Mouse (Mus musculus) forelimb bud, embryonic 11.5 days (tissue): Measurements from ENCODE around the gene Sh3bp2.

Source experiments
- DNase-seq: peaks from one replicate; pipeline ENCODE4 v3.0.0-alpha.2; 2012; ENCODE audit warnings: low read depth, low spot score

Sh3bp2 gene

DNA sequence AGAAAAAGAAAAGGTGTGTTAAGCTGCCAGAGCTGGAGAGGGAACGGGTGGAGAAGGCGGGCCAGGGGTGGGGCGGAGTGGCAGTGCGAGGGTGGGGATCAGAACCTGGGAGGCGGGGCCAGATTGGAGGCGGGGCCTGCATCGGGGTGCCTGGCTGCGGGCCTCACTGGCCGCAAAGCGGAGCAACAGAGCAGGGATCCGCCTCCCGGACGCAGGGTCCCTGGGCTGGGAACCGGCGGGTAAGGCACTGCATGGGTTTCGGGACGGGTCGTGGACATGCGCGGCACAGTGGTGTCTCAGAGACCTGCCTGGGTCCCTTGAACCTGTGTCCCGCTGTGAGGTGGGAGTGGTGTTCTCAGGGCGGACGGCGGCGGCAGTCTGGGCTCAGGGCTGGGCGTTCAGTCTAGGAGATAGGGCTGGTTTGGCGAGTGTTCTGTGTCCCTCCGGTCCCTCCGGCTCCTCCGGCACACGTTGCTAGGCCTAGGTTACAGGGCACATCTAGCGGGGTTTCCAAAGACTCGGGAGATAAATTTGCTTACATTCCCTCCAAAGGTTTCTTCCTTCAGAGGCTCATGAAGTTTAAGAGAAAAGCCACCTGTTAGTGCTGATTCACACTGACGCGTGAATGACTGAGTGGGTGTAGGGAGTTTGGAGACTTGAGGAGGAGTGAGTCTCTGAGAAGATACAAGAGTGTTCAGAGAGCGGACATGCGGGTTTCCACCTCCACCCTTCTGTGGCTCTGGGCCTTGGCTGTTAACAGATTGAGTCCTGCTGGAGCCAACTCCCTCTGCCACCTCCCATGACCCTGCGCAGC is at the start of gene Sh3bp2:
Gene Sh3bp2 (plus strand): TSS at position 176 of the 814 bp plus-strand sequence.
- DNase-seq, result peak; percentile 75

- DNase-seq, result no peak
Measured at GRCm38 (mm10) chr5:34480926-34481325, 44.7 kb upstream of the Sh3bp2 start.

- no peak for DNase-seq
Measured at GRCm38 (mm10) chr5:34485731-34486130, 39.9 kb upstream of the Sh3bp2 start.

GRCm38 (mm10) chr5:34487320-34488090 is 38.1 kb upstream of the Sh3bp2 start:
- DNase-seq, result no peak

DNA sequence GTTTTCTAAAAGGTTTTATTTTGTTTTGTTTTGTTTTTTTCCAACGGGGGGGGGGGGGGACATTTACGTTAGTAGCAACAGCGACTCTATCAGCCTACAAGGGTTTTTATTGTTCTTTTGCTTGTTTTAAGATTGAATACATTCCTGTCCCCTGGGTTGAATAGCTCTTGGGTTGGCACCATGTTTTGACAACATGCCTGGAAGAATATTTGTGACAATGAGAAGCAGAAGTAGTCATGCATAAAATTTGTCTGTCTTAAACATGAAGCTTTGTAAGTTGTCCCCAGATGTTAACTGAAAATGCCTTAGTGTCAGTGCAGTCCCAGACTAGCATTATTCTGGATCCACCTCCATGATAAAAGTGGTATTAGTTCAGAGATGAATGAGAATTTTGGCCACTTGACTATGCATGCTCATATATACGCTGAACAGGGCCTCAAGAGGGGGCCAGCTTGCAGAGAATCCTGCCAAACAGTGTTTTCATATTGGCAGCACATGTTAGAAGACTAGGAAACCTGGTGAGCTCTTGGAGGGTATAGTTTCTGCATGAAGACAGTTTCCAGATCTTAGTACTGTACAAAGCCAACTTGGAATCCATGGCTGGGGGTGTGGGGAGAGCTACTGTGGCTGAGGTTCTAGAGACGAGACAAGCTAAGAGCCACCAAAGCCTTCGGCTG is 36.8 kb upstream of the Sh3bp2 start:
- no peak for DNase-seq

- no peak for DNase-seq
Measured at GRCm38 (mm10) chr5:34489418-34489787, 36.2 kb upstream of the Sh3bp2 start.

DNA sequence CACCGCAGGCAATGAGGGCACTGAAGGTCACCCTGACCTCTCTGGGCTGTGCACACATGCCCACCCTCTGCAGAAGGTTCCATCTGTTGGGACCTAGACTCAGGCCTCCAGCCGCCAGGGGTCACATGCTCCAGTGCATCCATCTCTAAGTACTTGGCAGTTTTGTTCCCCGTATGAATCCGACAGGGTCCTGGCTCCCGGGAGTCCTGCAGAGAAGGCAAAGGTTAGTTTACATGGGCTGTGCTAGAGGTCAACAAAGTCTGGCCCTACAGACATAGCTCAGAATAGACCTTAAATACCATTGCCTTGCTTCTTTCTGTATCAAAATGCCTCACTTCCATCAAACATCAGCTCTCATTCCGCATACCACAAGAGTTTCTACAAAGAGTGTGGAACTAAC is 28.9 kb upstream of the Sh3bp2 start:
- DNase-seq, result no peak

- no peak for DNase-seq
Measured at GRCm38 (mm10) chr5:34500886-34501285, 24.8 kb upstream of the Sh3bp2 start.

DNA sequence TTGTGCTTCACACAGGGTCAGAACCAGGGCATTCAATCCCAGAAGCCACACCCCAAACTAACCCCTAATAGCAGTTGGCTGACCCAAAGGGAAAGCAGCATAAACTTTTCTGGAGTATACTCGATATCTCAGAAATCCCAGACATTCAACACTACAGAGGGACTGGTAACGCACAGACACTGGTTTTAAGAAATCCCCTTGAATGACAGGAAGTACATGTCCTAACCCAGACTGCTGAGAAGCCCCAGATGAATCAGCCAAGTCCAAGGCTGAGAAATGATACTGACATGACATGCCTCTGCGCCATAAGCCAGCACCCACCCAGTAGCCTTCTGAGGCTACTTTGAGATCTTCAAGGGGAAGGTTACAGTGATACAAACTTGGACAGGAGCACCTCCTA is 24.1 kb upstream of the Sh3bp2 start:
- DNase-seq, result no peak

DNA sequence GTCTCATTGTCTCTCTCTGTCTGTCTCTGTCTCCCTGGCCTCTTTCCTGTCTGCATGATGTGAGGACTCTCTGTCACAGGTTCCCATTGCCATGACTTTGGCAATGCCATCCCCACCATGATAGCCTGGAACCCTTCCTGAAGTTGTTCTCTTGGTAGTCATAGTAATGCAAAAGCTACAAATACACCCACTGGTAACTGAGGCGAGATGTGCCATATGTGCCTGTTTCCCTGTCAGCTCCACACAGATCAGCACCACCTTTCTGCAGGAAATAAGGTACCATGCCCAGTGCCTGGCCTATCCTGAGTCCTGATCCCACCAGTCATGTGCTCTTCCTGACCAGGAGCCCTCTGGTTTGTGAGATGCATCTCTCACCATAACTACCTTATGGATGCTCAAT is 23.2 kb upstream of the Sh3bp2 start:
- DNase-seq, result no peak

DNA sequence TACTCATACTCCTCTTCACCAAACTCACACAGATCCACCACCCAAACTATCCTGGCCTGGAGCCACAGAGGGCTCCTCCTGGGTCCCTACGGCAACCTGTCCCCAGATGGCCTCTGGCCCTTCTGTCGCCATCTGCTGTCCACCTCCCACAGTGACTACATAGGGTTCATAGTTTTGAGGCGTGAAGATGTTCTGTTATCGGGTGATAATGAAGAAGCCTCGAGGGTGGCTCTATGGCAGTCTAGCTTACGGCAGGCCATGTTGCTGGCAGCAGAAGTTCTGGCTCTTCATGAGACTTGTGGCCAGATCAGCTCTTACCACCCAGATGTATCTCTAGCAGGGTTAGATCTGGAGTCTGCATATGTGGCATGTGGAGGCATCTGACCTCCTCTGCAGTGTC is 22.8 kb upstream of the Sh3bp2 start:
- no peak for DNase-seq

DNA sequence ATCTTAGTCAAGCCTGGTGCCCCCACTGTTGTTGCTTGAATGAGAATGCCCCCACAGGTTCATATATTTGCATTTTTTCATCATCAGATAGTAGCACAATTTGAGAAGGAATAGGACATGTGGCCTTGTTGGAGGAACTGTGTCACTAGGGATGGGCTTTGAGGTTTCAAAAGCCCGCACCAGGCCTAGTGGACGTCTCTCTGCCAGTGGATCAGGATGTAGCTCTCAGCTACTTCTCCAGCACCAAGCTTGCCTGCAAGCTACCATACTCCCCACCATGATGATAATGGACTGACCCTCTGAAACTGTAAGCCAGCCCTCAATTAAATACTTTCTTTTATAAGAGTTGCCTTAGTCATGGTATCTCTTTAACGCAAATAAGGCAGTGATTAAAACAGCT is 13.2 kb upstream of the Sh3bp2 start:
- DNase-seq, result no peak

- peak; percentile 87 for DNase-seq
Measured at GRCm38 (mm10) chr5:34513466-34514217, 12.0 kb upstream of the Sh3bp2 start, which contains the start of gene Tnip2. Gene Tnip2, minus strand, starts transcription at chr5:34513991.

- no peak for DNase-seq
Measured at GRCm38 (mm10) chr5:34514218-34514566, 11.4 kb upstream of the Sh3bp2 start.

DNA sequence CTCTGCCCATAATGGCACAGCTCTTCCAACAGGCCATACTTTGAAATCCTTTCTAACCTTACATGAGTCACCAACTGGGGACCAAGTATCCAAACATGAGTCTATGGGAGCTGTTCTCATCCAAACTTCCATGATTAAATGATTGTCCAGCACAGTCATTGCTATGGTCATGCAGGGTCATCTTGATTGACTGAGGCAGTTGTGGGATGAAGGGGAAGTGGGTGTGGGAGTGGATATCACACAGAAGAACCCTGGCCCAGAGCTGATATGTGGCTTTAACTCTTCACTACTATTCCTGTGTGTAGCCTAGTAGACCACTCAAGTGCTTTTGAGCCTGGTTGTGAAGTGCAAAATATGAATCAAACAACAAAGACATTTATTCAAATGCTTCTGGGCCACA is 10.5 kb upstream of the Sh3bp2 start:
- DNase-seq, result no peak

DNA sequence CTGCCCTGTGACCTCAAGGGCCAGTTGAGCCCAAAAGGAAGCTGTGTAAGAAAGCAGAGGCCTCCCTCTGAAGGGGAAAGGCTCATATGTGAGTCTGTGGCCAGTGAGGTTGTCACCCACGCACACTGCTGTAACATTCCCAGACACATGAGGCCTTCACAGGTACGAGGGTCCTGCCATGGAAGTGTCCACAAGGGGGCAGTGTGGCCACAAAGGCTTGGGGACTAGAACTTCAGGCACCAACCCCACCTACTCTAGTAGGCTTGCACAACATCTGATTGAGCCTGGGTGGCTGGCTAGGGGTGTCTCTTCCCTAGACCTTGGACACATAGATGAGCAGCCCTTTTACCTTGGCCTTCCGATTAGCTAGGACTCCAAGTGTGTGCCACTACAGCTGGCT is 7.7 kb upstream of the Sh3bp2 start:
- peak; percentile 71 for DNase-seq

DNA sequence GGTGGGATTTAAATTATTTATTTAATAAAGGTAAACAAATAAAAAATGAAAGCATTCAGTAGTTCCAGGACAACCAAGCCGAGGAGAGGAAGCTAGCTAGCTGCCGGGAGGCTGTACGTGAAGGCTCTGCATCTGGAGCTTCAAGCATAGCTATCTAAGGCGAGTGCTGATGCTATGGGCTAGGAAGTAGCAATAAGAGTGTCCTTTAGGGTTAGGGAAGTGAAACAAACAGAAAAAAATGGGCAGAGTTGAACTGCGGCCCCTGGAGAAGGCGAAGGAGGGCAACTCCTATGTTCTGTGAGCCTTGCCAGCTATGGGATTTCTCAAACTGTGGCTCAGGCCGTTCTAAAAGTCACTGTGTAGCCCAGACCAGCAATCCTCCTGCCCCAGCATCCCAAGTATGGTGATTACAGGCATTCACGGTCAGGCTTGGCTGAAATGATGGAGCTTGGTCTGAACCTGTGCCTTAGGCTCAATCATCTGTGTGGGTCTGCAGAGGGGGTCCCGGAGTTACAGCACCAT is 6.2 kb upstream of the Sh3bp2 start:
- no peak for DNase-seq

DNA sequence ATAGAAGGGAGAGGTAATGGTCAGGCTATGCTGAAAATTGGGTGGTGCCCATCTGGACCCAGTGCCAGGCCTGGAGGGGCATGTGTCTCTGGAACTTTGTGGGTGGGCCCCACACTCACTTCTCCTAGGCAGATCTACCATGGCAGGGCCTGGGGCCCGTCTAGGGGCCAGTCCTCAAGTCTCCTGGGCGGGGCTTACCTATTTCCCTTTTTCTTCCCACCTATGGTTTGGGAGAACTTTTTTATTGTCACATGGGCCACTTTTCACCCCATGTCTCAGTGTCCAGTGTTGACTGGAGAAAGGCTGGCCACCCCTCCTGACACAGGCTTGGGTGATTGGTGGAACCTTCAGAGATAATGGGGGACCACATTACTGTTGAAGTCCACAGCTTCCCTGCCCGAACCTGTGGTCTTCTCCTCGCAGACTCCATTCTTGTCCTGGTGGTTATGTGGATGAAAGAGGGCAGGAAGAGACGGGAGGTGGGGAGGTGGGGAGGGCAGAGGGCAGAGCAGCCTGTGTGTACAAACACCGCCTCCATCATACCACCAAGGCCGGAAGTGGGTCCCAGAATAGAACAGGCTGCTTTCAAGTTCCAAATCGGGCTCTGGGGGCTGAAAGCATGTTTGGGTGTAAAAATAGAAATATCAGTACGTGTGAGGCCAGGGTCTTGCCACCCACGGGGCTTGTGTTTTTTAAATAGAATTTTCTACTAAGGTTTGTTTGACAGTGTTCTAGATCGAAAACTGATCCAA is 5.0 kb upstream of the Sh3bp2 start:
- DNase-seq, result no peak

DNA sequence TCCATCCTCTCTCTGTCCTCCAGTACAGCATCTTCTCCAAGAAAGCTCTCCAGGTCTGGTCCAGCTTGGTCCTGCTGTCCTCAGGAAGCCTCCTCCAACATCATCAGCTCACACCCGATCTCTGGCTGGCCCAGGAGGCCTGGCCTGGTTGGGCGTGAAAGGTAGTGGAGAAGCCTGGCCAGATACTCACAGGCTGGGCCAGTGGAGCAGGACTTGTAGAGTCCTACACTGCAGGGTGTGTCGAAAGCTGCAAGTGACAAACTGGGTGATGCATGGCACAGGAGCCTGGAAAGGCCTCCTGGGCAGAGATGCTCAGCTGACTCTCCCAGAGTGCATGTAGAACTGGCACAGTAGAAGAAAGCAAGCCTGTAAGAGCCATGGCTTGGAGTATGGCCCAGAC is 4.3 kb upstream of the Sh3bp2 start:
- no peak for DNase-seq

DNA sequence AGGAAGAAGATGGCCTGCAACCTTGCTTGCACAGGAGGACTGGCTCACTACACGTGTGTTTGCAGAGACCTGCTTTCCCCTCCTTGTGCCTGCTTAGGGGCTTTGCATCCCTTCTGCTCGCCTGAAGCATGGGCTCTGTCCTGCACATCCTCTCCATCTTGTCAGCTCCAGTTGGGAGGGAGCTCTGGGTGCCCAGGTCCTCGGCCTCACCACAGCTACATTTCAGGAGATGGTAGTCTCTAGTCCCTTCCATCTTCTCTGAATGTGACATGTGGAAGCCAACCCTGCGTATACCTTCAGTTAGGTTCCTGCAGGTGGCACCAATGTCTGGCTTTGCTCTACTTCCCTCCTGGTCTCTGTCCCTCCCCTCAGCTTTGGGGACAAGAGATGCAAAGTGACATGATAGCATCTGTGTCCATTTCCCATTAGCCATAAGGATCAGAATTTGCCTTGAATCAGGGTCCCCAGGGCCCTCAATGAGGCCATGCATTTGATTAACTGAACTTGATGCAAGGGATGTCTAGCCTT is 1.6 kb upstream of the Sh3bp2 start:
- DNase-seq, result no peak

- no peak for DNase-seq
Measured at GRCm38 (mm10) chr5:34524511-34524910, 1.1 kb upstream of the Sh3bp2 start.
